Mouse (Mus musculus) testis, adult 2 months (tissue): Measurements from ENCODE around the gene Ripk3.

Experiments
- CTCF ChIP-seq: fragments of 200-500 bp; IDR thresholded peaks from 2 replicates; pipeline ENCODE4 v1.5.1; 2012; ENCODE audit warnings: low read depth, mild to moderate bottlenecking, inconsistent platforms, low read length, moderate library complexity; ENCODE audit not compliant: control insufficient read depth, insufficient read depth, insufficient replicate concordance
- POLR2A ChIP-seq: fragments of 200-500 bp; IDR thresholded peaks from 2 replicates; pipeline ENCODE4 v1.6.1; 2012; ENCODE audit warnings: low read depth, mild to moderate bottlenecking, inconsistent platforms, low read length, moderate library complexity; ENCODE audit not compliant: control insufficient read depth

DNA sequence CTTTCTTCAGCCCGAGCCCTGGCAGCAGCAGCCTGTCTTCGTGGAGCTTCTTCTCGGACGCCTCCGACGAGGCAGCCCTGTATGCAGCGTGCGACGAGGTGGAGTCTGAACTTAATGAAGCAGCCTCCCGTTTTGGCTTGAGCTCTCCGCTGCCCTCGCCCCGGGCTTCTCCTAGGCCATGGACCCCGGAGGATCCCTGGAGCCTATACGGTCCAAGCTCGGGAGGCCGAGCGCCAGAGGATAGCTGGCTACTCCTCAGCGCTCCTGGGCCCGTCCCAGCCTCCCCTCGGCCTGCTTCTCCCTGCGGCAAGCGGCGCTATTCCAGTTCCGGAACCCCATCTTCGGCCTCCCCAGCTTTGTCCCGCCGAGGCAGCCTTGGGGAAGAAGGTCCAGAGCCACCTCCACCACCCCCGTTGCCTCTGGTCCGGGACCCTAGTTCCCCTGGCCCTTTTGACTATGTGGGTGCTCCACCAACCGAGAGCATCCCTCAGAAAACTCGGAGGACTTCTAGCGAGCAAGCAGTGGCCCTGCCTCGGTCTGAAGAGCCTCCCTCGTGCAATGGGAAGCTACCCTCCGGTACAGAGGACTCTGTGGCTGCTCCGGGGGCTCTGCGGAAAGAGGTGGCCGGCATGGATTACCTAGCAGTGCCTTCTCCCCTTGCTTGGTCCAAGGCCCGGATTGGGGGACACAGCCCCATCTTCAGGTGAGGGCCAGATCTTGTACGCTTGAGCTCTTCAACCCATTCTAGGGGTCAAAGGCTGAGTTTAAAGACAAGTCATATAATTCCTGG, 38.1 kb upstream of the Ripk3 start:
- no peak for TF ChIP-seq POLR2A
- no peak for TF ChIP-seq CTCF
